In genomic region chr6:52479200-52479599, GRCm38 (mm10) we compare ENCODE assay signal across 11 mouse cellular contexts.
DNase-seq lines count a peak whose midpoint lies in the region; ATAC-seq and TF ChIP-seq lines count a peak whose summit lies in the region.
"Had no signal": no experiment of that assay in that cellular context is flagged by ENCODE, and none has a peak within 500 bp of the region (broad histone marks: within the 10 kb centered on the region; RNA-seq: fewer than 3 reads in every experiment).

No protein-coding gene starts in this region.

- H3K9ac ChIP-seq in lung, embryonic 14.5 days, result no peak overlapping the region
- no peak overlapping the region for H3K9ac ChIP-seq in hindbrain, postnatal 0 days (replicated peaks; ENCODE audit: low read length)
- H3K9ac ChIP-seq: midbrain, embryonic 12.5 days had no signal

- peak; percentile 51; the same call in 1 of the 2 replicates for ATAC-seq in lung, embryonic 14.5 days (ENCODE audit: insufficient read depth)
- no peak for ATAC-seq in hindbrain, postnatal 0 days
- ATAC-seq in megakaryocyte progenitor cell, adult 5-6 weeks (replicated peaks; ENCODE audit: poor library complexity), result no peak

- peak overlapping the region; percentile 59; the same call in 1 of the 2 replicates for H3K27ac ChIP-seq in lung, embryonic 14.5 days (ENCODE audit: low read depth)
- no peak overlapping the region for H3K27ac ChIP-seq in hindbrain, postnatal 0 days
- H3K27ac ChIP-seq: forebrain, embryonic 10.5 days; midbrain, embryonic 12.5 days had no signal

- H3K9me3 ChIP-seq in lung, embryonic 14.5 days (ENCODE audit: low read depth, low read length), result no peaks in the 10 kb centered on the region
- no peaks in the 10 kb centered on the region for H3K9me3 ChIP-seq in hindbrain, postnatal 0 days (ENCODE audit: low read length)
- H3K9me3 ChIP-seq: forebrain, embryonic 10.5 days; midbrain, embryonic 12.5 days had no signal

- peaks cover 9% of the 10 kb centered on the region; the same call in 1 of the 2 replicates for H3K4me1 ChIP-seq in lung, embryonic 14.5 days (ENCODE audit: insufficient read depth)
- no peaks in the 10 kb centered on the region for H3K4me1 ChIP-seq in hindbrain, postnatal 0 days (ENCODE audit: insufficient read depth, low read length)
- H3K4me1 ChIP-seq: forebrain, embryonic 10.5 days; midbrain, embryonic 12.5 days had no signal

- no peaks in the 10 kb centered on the region for H3K36me3 ChIP-seq in lung, embryonic 14.5 days (ENCODE audit: insufficient read depth)
- no peaks in the 10 kb centered on the region for H3K36me3 ChIP-seq in hindbrain, postnatal 0 days (ENCODE audit: insufficient read depth, low read length)
- H3K36me3 ChIP-seq: forebrain, embryonic 10.5 days; midbrain, embryonic 12.5 days had no signal

- no peak overlapping the region for H3K4me3 ChIP-seq in lung, embryonic 14.5 days (ENCODE audit: low read depth, low read length)
- H3K4me3 ChIP-seq in hindbrain, postnatal 0 days (ENCODE audit: low read length), result no peak overlapping the region
- H3K4me3 ChIP-seq: forebrain, embryonic 10.5 days; midbrain, embryonic 12.5 days had no signal

- peak; percentile 66 for DNase-seq in adrenal gland, postnatal 14 days
- peak; percentile 27 for DNase-seq in embryo, embryonic 11.5 days (ENCODE audit: low read depth, low spot score)
- DNase-seq in kidney, adult 18-20 months, result peak; percentile 69
- peak; percentile 89 for DNase-seq in lung, embryonic 14.5 days
- DNase-seq in hindbrain, postnatal 0 days (ENCODE audit: low spot score), result no peak
- no peak for DNase-seq in thymus, postnatal 14 days
- no peak for DNase-seq in urinary bladder, postnatal 36 days (ENCODE audit: low spot score in 2 of 2)
- DNase-seq: thymus, adult 2 months had no signal

- no peak for TF ChIP-seq CTCF in lung, embryonic 14.5 days (IDR thresholded peaks at IDR 0.05; ENCODE audit: low read depth)
- no peak for TF ChIP-seq CTCF in hindbrain, postnatal 0 days (IDR thresholded peaks at IDR 0.05; ENCODE audit: low read depth)

- H3K27me3 ChIP-seq in lung, embryonic 14.5 days (ENCODE audit: insufficient read depth, low read length), result no peaks in the 10 kb centered on the region
- H3K27me3 ChIP-seq in hindbrain, postnatal 0 days (ENCODE audit: insufficient read depth, low read length), result no peaks in the 10 kb centered on the region
- H3K27me3 ChIP-seq: midbrain, embryonic 12.5 days had no signal

- peak overlapping the region; percentile 25; the same call in 1 of the 2 replicates for H3K4me2 ChIP-seq in lung, embryonic 14.5 days
- no peak overlapping the region for H3K4me2 ChIP-seq in hindbrain, postnatal 0 days (ENCODE audit: low read depth, low read length)
- H3K4me2 ChIP-seq: midbrain, embryonic 12.5 days had no signal

- 21% methylated on average over 12 of the region's 12 CpGs for WGBS in lung, embryonic 14.5 days
- WGBS in hindbrain, postnatal 0 days, result 71% methylated on average over 12 of the region's 12 CpGs

Comparison
In these comparisons a context has a peak if more than half of its experiments do, and no peak if none do; other contexts are left out.
1. DNase-seq: peak in adrenal gland, postnatal 14 days (single experiment), embryo, embryonic 11.5 days (single experiment), kidney, adult 18-20 months (single experiment) and lung, embryonic 14.5 days (single experiment); none in hindbrain, postnatal 0 days (single experiment), thymus, postnatal 14 days (single experiment) and urinary bladder, postnatal 36 days (0 of 2).